Mouse (Mus musculus) brain, embryonic 14.5 days (tissue): ENCODE data around the gene 1700029F12Rik.

ENCODE experiments used
- CTCF ChIP-seq: fragments of 200-500 bp; IDR thresholded peaks from 2 replicates; pipeline ENCODE4 v1.5.1; 2012; ENCODE audit warnings: inconsistent platforms, mild to moderate bottlenecking, moderate library complexity, borderline replicate concordance; ENCODE audit not compliant: insufficient read depth, insufficient read length; ENCODE audit errors: extremely low read depth
- POLR2A ChIP-seq: fragments of 200-500 bp; IDR thresholded peaks from 2 replicates; pipeline ENCODE4 v1.6.1; 2012; ENCODE audit warnings: mild to moderate bottlenecking, inconsistent platforms, borderline replicate concordance; ENCODE audit not compliant: poor library complexity, insufficient read depth, insufficient read length, severe bottlenecking; ENCODE audit errors: extremely low read depth

GRCm38 (mm10) chr13:97073497-97073896 lies 39.3 kb upstream of the 1700029F12Rik start:
- TF ChIP-seq CTCF (no peak), POLR2A (no peak)
